Mouse (Mus musculus) brain, embryonic 14.5 days (tissue): ENCODE data around the gene Zdhhc9.

Source experiments
- CTCF ChIP-seq: fragments of 200-500 bp; IDR thresholded peaks from 2 replicates; pipeline ENCODE4 v1.5.1; 2012; ENCODE audit warnings: inconsistent platforms, mild to moderate bottlenecking, moderate library complexity, borderline replicate concordance; ENCODE audit not compliant: insufficient read depth, insufficient read length; ENCODE audit errors: extremely low read depth
- POLR2A ChIP-seq: fragments of 200-500 bp; IDR thresholded peaks from 2 replicates; pipeline ENCODE4 v1.6.1; 2012; ENCODE audit warnings: mild to moderate bottlenecking, inconsistent platforms, borderline replicate concordance; ENCODE audit not compliant: poor library complexity, insufficient read depth, insufficient read length, severe bottlenecking; ENCODE audit errors: extremely low read depth

DNA sequence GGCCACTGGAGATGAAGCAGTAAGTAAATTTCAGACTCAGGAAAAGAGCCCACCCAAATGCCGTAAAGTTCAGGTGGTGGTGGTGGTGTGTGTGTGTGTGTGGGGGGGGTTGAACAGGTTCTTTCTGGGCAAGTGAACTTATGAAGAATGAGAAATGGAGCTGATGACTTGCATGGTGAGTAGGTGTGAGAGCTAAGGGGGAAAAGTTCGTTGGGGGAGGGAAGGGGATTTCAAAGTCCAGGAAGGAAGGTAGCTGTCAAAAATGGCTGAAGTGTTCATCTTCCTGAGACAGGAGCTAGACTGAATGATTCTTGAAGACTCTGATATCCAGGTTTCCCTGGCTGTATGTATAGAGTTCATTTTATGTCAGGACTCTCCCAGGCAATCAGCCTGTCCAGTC, 61.5 kb downstream of the Zdhhc9 start:
- TF ChIP-seq CTCF = no peak
- no peak for TF ChIP-seq POLR2A
